Mouse (Mus musculus): ENCODE data around the gene Nufip2. TPM values are rescaled to one million over a fixed set of nuclear protein-coding genes. Genes with fewer than 3 reads are reported as not detected.

Nufip2 gene
- polyA plus RNA-seq, 1 experiment from 2014 or later = 5.2 TPM

Other genes starting within 250 kb of the Nufip2 start
- gene Coro6, start 223.7 kb upstream of the Nufip2 start, polyA plus RNA-seq (2015; fragmentation: Nextera tagmentation; extraction: Ambion mirVana) = not detected in 2 replicates
- gene Ankrd13b, start 196.5 kb upstream of the Nufip2 start, polyA plus RNA-seq (2015; fragmentation: Nextera tagmentation; extraction: Ambion mirVana) = 3.1 TPM in 2 replicates
- gene Git1, start 192.6 kb upstream of the Nufip2 start, polyA plus RNA-seq (2015; fragmentation: Nextera tagmentation; extraction: Ambion mirVana) = 5.8 and 6.7 TPM in 2 replicates
- gene Abhd15, start 171.0 kb upstream of the Nufip2 start, polyA plus RNA-seq (2015; fragmentation: Nextera tagmentation; extraction: Ambion mirVana) = 16.8 and 22.7 TPM in 2 replicates
- gene Trp53i13, start 170.2 kb upstream of the Nufip2 start, polyA plus RNA-seq (2015; fragmentation: Nextera tagmentation; extraction: Ambion mirVana) = 39.4 and 45.1 TPM in 2 replicates
- 3.8 and 5.5 TPM in 2 replicates for gene Gm10392, start 167.0 kb upstream of the Nufip2 start, polyA plus RNA-seq (2015; fragmentation: Nextera tagmentation; extraction: Ambion mirVana)
- 12.9 and 16.7 TPM in 2 replicates for gene Taok1, start 78.3 kb upstream of the Nufip2 start, polyA plus RNA-seq (2015; fragmentation: Nextera tagmentation; extraction: Ambion mirVana)
- 0.79 TPM in 1 of 2 replicates, not detected in the other for gene Cryba1, start 39.1 kb downstream of the Nufip2 start, polyA plus RNA-seq (2015; fragmentation: Nextera tagmentation; extraction: Ambion mirVana)
- gene Myo18a, start 77.1 kb downstream of the Nufip2 start, polyA plus RNA-seq (2015; fragmentation: Nextera tagmentation; extraction: Ambion mirVana) = 25.5 and 27.5 TPM in 2 replicates
- 0.39 and 1.1 TPM in 2 replicates for gene Gm10277, start 101.6 kb downstream of the Nufip2 start, polyA plus RNA-seq (2015; fragmentation: Nextera tagmentation; extraction: Ambion mirVana)
- gene Pipox, start 207.9 kb downstream of the Nufip2 start, polyA plus RNA-seq (2015; fragmentation: Nextera tagmentation; extraction: Ambion mirVana) = 2.8 TPM in 2 replicates
- gene Sez6, start 244.6 kb downstream of the Nufip2 start, polyA plus RNA-seq (2015; fragmentation: Nextera tagmentation; extraction: Ambion mirVana) = 0.26 TPM in 2 replicates